Mouse (Mus musculus): ENCODE measurements around the gene Lingo1.

The Lingo1 gene

DNA sequence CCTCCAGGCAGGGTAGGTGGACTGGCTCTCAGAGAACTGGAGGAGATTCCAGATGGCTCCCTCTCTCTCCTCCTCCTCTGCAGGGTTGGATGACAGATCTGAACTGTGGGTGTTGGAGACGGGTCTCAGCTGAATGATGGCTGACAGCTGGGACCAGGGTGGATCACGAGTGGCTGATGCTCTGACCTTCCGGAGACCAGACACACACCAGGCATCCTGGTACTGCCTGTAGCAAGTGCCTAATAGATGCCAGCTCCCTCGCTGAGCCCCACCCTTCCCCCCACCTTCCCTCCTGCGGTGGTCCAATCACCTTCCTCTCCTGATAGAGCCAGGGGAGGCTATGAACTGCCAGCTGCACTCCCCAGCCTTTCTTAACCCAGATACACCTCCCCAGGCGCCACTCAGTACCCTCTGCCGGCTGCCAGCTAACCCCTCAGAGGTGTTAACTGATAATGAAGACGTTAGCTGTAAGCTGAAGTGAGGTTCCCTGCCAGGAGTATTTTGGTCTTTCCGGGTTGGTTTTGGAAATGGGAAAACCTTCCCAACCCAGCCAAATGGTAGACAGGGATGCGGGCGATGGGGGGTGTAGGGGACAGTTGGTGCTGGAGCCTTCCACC, 126.6 kb downstream of the Lingo1 start:
- no peak for DNase-seq (ENCODE audit: low read depth)

DNA sequence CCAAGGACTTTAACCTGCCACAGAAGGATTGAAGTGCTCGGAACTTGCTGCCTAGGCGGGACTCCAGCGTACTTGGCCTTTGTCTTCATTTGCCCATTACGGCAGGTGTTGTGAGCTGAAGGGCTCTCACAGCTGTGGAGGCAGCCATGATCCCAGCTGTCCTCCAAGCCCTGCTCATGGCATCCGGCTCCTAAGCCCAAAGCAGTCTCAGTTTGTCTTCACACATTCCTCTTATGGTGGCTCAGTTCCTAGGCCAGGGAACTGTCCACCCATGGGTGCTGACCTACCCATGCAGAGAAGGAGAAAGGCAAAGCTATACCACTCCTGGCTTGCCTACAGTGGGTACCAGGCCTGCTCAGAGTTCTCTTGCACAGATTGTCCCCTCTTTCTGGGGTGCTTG, 132.1 kb downstream of the Lingo1 start:
- DNase-seq (ENCODE audit: low read depth): no peak

DNA sequence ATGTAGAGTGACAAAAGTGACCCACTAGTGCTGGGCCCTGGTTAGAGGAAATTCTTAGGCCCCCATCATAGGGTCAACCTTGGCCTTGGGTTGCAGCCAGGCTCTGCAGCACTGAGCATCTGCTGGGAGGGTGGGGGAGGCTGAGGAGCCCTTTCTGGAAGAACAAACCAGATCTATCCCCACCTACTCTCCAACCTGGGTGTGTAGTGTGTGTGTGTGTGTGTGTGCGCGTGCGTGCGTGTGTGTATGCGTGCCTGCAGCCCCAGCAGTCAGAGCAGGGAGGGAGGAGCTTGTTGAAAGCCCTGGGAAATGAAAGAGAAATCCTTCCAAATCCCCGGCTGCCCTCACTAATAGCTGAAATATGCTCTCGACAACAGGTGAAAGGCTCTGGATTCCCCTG, 133.3 kb downstream of the Lingo1 start:
- DNase-seq (ENCODE audit: low read depth): no peak

DNA sequence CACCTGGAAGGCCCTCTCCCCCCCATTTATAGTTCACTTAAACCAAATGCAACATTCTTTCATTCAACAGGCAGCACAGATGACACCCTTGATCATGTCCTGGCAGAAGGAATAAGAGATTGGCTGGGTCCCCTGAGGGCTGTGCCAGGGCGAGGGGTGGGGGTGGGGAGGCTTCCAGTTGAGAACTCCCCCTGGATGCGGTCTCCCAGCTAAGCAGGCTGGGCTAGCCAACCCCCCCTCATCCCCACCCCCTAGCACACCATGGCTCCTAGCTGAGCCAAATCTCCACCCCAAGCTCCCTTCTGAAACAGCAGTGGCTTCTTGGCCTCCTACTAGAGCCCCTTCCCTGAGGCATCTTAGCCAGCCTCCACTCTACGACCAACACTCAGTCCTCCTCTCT, 133.9 kb downstream of the Lingo1 start:
- no peak for DNase-seq (ENCODE audit: low read depth)

DNA sequence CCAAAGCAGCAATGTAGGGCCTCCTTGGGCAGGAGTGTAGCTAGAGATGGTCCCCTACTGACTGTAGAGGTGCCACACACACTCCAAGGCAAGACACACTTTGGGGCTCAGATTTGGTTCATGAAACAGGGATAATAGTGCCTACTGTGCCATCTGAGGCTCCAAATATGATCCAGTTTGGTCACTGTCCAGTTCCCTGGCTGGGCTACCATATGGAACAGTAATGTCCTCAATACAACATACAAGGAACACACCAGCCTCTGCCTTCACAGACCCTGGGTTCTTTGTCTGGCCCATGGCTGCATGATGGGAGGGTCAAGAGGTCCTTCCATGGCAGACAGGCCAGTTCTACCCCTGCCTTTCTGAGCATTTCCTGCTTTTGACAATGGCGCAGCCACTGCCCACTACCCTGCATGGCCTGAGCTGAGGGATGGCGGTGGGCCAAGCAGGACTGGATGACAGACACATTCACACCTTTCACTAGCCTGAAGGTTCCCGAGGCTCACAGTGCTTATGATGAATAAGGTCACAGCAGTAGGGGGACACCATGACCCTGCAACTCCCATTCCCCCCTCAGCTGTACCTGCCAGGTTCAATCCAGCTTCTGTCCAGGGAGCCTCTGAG, 134.9 kb downstream of the Lingo1 start:
- DNase-seq (ENCODE audit: low read depth): no peak

GRCm38 (mm10) chr9:56658580-56658979, 137.7 kb downstream of the Lingo1 start:
- no peak for DNase-seq (ENCODE audit: low read depth)

DNA sequence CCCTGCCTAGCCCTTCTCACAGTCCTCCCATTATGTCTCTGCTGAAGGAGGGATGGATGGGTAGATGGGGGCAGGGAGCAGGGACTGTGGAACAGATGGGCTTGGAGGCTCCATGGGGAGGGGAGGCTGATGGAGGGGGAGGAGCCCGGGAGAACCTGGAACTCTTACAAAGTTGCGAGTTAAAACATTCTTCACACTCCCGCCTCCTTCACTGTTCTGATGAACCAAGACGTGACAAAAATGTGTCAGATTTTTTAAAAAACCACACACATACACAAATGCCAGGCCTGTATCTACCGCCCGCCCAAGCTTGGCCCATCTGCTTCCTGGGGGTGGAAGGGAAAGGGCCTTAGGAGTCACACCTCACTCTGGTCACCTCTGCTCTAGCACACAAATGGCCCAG, 138.3 kb downstream of the Lingo1 start:
- no peak for DNase-seq (ENCODE audit: low read depth)

- DNase-seq (ENCODE audit: low read depth): no peak
Measured at GRCm38 (mm10) chr9:56656766-56657542, 139.3 kb downstream of the Lingo1 start.

DNA sequence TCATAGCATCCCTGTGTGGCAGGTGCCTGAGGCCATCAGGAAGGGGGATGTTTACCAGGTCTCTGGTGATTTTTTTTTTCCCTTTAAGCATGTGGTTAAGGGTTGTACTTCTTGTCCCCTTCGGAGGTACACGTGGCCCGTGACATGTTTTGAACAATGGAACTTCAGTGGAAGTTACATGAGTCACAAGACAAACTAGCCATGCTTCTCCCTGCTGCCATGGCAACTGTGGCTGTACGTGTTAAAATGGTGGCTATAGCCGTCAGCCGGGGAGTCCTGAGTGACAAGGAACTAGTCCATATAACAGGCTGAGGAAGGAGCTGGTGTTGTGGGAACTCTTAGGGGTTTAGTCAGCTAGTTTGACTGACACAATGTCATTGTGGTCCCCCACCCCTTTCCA, 141.1 kb downstream of the Lingo1 start:
- DNase-seq (ENCODE audit: low read depth): no peak

GRCm38 (mm10) chr9:56652551-56652950, 143.7 kb downstream of the Lingo1 start:
- no peak for DNase-seq (ENCODE audit: low read depth)

DNA sequence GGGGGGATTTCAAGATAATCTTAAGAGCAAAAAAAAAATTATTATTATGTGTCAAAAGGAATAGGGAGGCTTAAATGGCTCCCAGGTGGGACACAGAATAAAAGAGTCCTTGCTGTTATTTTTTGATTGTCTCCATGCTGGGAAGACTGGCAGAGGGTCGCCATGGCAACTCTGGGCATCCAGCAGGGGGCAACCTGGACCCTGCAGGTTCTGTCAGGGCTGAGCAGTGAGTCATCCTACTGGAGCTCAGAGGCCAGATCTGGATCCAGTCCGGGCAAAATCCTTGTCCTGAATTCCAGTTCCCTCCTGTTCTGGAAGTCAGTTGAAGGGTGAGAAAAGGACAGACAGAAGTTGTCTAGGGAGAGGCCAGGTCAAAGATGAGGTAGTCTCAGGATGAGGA, 144.7 kb downstream of the Lingo1 start:
- DNase-seq (ENCODE audit: low read depth): no peak

- no peak for DNase-seq (ENCODE audit: low read depth)
Measured at GRCm38 (mm10) chr9:56646227-56647025, 149.8 kb downstream of the Lingo1 start.

DNA sequence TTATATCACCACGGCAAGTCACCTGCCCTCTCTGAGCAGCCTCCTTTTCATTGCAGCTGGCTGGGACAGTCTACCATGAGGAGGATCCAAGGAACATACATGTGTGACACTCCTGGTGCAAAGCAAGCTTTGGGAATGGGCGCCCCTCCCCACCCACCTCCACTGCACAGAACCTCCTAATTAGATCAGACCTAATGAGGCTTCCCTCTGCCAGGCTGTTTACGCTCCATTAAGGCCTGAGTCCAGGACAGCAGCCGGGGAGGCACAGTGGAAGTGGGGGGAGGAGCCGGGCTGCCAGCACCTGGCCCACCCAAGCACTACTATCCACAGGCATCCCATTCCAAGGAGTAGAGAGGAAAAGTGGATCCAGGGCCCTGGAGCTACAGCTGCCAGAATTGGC, 152.8 kb downstream of the Lingo1 start:
- no peak for DNase-seq (ENCODE audit: low read depth)

- DNase-seq (ENCODE audit: low read depth): no peak
Measured at GRCm38 (mm10) chr9:56638226-56638905, 157.9 kb downstream of the Lingo1 start.

GRCm38 (mm10) chr9:56637403-56637857, 158.8 kb downstream of the Lingo1 start:
- DNase-seq (ENCODE audit: low read depth): no peak

DNA sequence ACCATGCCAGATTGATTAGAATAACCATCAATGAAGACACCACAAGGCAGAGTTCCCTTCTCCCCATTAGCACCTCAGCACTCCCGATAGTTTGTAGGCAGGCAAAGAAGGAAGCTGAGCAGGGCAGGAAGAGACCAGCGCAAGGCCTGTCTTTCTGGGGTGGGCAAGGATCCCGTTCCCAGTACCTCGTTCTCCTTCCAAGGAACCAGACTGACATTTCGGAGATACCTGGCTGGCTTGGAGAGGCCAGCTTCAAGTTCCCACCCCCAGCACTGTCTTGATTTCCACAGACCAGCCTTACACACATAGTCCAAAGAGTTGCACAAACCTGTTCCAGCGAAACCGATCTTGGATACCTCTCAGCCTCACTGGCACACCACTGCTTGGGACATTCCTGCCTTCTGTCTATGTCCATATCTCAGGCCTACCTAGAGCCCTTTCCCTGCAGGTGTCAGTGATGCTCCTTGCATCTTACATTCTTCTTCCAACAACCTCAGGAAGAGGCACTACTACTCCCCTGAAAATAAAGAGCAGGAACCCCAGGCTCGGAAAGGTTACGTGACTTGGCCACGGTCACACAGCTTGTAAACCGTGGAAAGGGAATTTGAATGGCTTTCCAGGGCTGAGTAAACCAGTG, 159.4 kb downstream of the Lingo1 start:
- no peak for DNase-seq (ENCODE audit: low read depth)

- peak; percentile 58 for DNase-seq (ENCODE audit: low read depth)
Measured at GRCm38 (mm10) chr9:56636214-56636613, 160.1 kb downstream of the Lingo1 start.

DNA sequence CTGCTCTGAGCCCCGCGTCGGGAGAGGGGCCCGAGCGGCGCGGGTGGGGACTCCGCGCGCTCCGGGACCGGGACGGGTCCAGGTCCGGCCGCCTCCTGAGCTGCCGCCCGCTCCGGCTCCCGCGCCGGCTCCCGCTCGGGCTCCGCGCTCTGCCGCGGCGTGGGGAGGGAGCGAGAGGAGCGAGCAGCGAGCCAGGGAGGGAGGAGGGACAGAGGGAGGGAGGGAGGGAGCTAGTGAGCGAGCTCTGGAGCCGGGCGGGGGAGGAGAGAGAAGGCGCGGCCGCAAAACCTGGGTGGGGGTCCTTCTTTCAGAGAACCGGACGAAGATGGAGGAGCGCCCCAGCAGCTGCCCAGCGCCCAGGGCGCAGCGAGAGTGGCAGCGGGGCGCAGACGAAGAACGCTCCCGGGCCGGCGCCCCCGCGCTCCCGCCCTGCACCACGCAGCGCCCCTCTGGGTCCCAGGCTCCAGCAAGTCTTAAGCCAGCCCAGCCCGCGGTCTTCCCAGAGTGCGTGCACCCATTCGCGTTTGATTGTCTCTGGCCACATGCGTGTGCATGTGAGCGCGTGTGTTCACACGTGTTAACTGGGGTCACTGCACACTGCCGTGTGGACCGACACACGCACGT, 160.7 kb downstream of the Lingo1 start:
- DNase-seq (ENCODE audit: low read depth): no peak

GRCm38 (mm10) chr9:56635121-56635497, 161.2 kb downstream of the Lingo1 start:
- DNase-seq (ENCODE audit: low read depth): no peak

- no peak for DNase-seq (ENCODE audit: low read depth)
Measured at GRCm38 (mm10) chr9:56634406-56635120, 161.7 kb downstream of the Lingo1 start.
